Mouse (Mus musculus) thymus, postnatal 0 days (tissue): Measurements from ENCODE around the gene Spryd3. TPM values are rescaled to one million over a fixed set of nuclear protein-coding genes. Genes with fewer than 3 reads are reported as not detected.

Experiments used
- DNase-seq: peaks from one replicate; pipeline ENCODE4 v3.0.0-alpha.2; 2015; ENCODE audit warnings: low spot score
- polyA plus RNA-seq: library from polyadenylated mRNA; unstranded; fragments of >200 nt; fragmentation: Nextera tagmentation; extraction: Ambion mirVana; gene quantifications from 2 replicates; pipeline ENCODE4 v1.2.1, GENCODE M21; 2015

Gene Spryd3
- polyA plus RNA-seq, 1 experiment from 2014 or later: 19.1 TPM

- DNase-seq: no peak
Measured at GRCm38 (mm10) chr15:102114651-102115260, 21.3 kb downstream of the Spryd3 start.

GRCm38 (mm10) chr15:102113674-102114073 lies 22.4 kb downstream of the Spryd3 start:
- DNase-seq: no peak

DNA sequence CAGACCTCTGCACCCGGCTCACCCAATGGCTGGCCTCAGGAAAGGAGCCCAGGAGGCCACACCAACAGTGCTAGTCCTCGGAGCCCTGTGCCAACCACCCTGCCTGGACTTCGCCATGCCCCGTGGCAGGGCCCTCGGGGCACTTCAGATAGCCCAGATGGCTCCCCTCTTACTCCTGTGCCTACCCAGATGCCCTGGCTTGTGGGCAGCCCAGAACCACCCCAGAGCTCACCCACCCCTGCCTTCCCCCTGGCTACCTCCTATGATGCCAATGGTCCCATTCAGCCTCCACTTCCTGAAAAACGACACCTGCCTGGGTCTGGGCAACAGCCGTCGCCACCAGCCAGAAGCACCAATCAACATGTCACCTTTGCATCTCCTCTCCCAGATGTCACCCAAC lies 23.2 kb downstream of the Spryd3 start:
- no peak for DNase-seq

- DNase-seq: no peak
Measured at GRCm38 (mm10) chr15:102112181-102112580, 23.9 kb downstream of the Spryd3 start.

DNA sequence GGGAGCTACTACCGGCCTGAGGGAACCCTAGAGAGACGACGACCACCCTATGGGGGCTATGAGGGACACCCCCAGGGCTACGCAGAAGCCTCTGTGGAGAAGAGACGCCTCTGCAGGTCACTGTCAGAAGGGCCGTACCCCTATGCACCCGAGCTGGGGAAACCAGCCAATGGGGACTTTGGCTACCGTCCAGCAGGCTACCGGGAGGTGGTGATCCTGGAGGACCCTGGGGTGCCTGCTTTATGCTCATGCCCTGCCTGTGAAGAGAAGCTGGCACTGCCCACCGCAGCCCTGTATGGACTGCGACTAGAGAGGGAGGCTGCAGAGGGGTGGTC lies 24.6 kb downstream of the Spryd3 start:
- DNase-seq: no peak

DNA sequence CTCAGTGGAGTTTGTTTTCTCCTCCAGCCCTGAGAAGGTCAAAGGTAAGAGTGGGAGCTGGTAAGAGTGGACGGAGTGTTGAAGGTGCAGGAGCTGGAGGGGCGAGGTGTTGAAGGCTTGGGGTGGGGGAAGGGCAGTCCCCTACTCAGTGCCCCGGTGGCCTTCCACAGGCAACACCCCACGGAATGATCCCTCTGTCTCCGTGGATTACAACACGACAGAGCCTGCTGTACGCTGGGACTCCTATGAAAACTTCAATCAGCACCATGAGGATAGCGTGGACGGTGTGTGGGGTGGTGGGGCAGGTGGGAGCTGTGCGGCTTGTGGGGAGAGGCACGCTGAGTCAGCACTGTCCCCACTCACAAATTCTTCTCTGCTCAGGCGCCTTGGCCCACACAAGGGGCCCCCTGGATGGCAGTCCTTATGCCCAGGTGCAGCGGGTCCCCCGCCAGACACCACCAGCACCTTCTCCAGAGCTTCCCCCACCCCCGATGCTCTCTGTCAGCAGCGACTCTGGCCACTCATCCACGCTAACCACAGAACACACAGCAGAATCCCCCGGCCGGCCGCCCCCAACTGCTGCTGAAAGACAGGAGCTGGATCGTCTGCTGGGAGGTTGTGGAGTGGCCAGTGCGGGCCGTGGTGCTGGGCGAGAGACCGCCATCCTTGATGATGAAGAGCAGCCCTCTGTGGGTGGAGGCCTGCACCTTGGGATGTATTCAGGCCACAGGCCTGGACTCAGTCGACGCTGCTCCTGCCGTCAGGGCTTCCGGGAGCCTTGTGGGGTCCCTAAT lies 25.1 kb downstream of the Spryd3 start:
- no peak for DNase-seq

GRCm38 (mm10) chr15:102110271-102110670 lies 25.8 kb downstream of the Spryd3 start:
- no peak for DNase-seq

- peak; percentile 86 for DNase-seq
Measured at GRCm38 (mm10) chr15:102108651-102109525, 27.1 kb downstream of the Spryd3 start.

GRCm38 (mm10) chr15:102107689-102108573 lies 28.1 kb downstream of the Spryd3 start:
- peak; percentile 83 for DNase-seq

DNA sequence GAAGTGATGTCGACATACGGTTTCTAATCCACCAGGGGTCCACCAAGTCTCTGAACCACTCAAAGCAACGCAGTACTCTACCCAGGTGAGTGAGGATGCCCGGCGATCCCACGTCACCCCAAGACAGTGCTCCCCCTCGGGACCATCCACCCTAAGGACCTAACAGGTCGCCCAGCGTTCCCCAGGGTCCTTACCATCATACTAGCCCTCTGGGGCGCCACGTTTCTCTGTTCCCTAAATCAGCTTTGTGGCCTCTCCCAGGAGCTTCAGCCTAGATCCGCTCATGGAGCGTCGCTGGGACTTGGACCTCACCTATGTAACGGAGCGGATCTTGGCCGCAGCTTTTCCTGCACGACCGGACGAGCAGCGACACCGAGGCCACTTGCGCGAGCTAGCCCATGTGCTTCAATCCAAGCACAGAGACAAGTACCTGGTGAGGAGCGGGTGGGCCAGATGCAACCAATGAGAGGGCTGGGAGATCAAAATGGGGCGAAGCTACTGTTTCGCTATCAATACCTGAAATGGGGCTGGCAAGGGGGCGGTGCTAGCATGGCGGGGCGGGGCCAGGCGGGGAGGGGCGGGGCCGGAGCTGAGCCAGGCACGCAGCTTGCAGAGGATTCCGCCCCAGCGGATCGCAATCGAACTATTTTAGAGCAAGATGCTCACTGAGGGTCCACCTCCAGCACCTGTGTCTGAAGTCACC lies 29.1 kb downstream of the Spryd3 start:
- DNase-seq: peak; percentile 28

DNA sequence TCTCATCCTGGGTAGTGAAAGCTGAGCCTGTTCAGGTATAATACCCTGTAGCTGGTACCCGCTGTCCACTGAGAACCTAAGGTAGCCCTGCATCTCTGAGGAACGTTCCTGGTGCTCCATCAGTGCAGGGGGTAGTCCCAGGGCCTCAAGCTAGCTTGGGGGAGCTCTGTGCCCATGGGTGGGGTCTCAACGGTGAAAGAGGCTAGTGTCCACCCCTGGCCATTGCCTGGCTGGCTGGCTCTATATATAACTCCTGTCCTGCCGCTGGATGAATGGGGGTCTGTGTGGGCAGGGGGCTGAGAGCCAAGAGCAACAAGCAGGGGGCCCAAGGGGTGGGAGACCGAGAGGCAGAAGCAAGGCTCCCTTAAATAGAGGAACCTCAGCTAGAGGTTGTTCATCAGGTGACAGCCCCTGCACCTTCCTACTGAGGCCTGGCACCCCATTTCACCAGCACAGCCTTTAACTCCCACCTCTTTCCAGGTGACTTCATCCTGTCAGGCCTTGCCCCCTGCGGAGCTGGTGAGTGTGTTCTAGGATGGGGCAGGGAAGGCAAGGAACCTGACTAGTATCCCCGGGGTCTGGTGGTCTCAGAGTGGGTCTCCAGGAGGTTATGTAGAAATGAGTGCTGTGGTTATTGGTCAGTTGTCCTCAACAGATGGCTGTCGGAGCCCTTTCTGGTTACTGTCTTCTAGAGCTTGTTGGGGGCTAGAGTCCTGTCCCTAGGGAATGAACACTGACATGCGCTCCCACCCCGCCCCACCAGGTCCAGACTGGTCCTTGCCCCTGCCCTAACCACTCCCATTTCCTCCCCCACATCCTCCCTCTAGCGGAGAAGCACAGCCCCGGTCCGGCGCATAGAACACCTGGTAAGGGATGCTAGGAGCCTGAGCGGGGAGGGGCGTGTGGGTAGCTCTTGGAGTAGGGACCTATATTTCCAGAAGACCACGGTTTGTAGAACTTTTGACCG lies 30.0 kb downstream of the Spryd3 start:
- peak; percentile 58 for DNase-seq

- DNase-seq: no peak
Measured at GRCm38 (mm10) chr15:102105360-102105759, 30.7 kb downstream of the Spryd3 start.

GRCm38 (mm10) chr15:102103947-102104555 lies 32.0 kb downstream of the Spryd3 start:
- no peak for DNase-seq

DNA sequence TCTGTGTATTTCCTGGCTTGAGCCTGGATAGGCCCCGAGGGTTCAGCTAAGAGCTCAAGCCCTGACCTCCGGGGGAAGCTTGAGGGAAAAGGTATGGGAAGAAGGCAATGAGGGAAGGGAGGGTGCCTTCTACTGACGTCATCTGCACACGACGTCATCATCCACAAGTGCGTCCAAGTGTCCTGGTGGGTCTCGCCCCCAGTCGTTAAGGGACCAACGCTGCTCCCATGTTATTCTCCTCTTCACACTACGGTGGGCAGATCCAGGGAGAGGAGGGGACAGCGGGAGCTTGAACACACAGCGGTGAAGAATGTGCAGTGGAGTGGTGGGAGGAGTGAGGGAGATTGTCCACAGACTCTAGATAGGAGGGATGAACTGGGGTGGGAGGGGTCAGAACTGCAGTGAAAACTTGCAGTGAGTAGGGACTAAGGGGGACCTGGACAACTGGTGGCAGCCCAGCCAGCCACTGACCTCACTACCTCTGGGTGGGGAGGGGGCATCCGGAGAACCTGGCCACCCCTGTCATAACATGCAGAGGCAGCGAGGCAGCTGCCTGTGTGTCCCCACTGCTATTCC lies 32.6 kb downstream of the Spryd3 start:
- no peak for DNase-seq

DNA sequence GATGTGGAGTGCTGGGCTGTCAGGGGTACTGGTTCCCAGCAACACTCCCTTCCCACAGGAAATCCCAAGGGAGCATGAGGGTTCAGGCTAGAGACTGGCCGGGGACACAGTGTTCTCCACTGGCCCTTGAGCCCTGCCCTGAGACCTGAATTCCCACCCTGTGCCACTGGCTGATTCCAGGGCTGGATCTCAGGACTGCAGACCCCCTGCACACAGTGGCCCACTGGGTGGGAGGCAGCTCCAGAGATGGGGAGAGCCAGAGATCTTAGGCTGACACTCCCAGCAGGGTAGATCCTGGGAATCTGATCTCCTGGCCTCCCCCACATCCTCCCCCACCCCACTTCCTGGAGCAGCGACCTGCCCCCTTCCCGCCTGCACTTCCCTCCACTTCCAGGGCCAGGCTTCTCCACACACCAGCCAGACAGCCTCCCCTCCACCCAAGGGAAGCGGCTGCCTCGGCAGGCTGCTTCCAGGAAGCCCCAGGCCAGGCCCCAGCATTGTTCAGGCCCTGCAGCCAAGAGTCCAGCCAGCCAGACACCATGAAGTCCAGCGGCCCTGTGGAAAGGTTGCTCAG lies 33.4 kb downstream of the Spryd3 start:
- no peak for DNase-seq

GRCm38 (mm10) chr15:102101672-102102541 lies 34.1 kb downstream of the Spryd3 start:
- no peak for DNase-seq
